Mouse (Mus musculus): Measurements from ENCODE around the gene Aqp3.
"Not testable (repeated sequence)": the region's sequence is repeated elsewhere in the genome, so short reads cannot be mapped to it uniquely, and the experiment has no call there.

The Aqp3 gene

GRCm38 (mm10) chr4:41102901-41103300 is 4.9 kb upstream of the Aqp3 start:
- DNase-seq (ENCODE audit: low read depth), result no peak

- DNase-seq (ENCODE audit: low read depth), result no peak
Measured at GRCm38 (mm10) chr4:41100986-41101385, 3.0 kb upstream of the Aqp3 start.

GRCm38 (mm10) chr4:41098577-41098951 is 581 bp upstream of the Aqp3 start:
- no peak for DNase-seq (ENCODE audit: low read depth)

GRCm38 (mm10) chr4:41097381-41097780 is 602 bp downstream of the Aqp3 start:
- DNase-seq (ENCODE audit: low read depth), result peak; percentile 8

GRCm38 (mm10) chr4:41096794-41097193 is 1.2 kb downstream of the Aqp3 start:
- DNase-seq (ENCODE audit: low read depth), result no peak

- DNase-seq (ENCODE audit: low read depth), result no peak
Measured at GRCm38 (mm10) chr4:41096169-41096568, 1.8 kb downstream of the Aqp3 start.

GRCm38 (mm10) chr4:41094361-41094760 is 3.6 kb downstream of the Aqp3 start:
- no peak for DNase-seq (ENCODE audit: low read depth)

- no peak for DNase-seq (ENCODE audit: low read depth)
Measured at GRCm38 (mm10) chr4:41092958-41093357, 5.0 kb downstream of the Aqp3 start.

DNA sequence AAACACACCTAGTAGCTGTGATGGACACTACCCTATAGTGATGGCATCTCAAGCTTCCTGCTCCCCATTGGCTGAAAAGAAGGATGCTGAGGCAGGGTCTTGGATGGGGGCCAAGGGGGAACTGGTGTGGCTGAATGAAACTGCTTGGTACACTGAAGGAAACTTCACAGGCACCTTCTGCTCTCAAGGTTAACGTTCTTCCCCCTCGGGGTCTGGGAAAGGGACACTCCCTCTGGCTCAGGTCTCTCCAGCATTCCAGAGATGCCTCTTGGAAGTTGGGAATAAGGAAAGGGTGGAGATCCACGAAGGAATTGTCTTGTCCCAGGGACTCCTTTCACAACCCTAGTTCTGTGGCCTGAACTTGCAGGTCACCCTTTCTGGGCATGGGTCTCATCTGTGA is 6.6 kb downstream of the Aqp3 start:
- DNase-seq (ENCODE audit: low read depth), result no peak

GRCm38 (mm10) chr4:41089705-41090104 is 8.3 kb downstream of the Aqp3 start:
- DNase-seq (ENCODE audit: low read depth), result no peak

DNA sequence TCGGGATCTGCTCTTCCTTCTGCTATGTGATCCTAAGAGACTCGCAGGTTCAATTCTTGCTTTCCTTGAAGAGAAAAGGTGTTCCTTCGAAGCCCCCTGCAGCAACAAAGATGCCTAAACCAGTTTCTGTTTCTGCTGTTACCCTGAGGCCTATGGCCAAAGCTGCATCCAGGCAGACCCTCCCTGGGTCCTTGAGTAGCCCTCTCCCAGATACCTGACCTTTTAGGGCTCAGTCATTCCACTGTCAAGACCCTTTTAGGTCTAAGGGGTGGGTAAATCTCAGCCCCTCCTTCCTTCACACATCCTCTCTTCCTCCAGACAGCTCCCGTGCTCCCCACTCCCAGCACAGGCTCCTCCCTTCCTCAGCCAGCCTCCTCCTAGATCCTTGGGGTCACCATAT is 8.8 kb downstream of the Aqp3 start:
- DNase-seq (ENCODE audit: low read depth), result no peak

- DNase-seq (ENCODE audit: low read depth), result no peak
Measured at GRCm38 (mm10) chr4:41087459-41088298, 10.3 kb downstream of the Aqp3 start.

DNA sequence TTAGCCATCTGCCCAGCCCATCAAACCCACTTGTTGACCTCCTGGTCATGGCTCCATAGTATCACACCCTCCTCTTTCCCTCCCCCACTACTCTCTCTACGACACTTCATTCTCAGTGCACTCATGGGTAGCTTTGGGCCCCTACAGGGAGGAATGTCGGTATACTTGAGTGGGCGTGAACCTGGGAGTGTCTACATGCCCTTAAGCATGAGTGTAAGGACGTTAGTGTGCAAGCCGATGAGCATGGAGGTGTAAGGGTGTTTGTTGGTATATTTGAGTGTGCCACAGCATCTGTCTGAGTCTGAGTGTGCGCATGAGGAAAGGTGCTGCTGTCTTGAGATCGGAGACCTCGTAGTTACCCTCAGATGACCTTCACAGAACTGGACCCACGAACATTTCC is 11.0 kb downstream of the Aqp3 start:
- no peak for DNase-seq (ENCODE audit: low read depth)

GRCm38 (mm10) chr4:41084819-41085218 is 13.2 kb downstream of the Aqp3 start:
- no peak for DNase-seq (ENCODE audit: low read depth)

DNA sequence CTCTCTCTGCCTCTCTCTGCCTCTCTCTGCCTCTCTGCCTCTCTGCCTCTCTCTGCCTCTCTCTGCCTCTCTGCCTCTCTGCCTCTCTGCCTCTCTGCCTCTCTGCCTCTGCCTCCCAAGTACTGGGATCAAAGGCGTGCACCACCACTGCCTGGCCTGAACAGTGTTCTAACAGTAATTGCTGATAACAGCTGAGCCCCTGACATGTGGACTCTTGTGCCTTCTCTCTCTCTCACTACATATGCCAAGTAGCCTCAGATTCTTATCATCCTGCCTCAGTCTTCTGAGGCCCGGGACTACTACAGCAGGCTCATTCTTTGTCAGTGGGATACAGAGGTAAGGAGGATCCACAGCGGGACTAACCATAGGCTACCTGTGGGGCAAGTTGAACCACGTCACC is 15.2 kb downstream of the Aqp3 start:
- not testable (repeated sequence) for DNase-seq (ENCODE audit: low read depth)

GRCm38 (mm10) chr4:41081733-41082132 is 16.2 kb downstream of the Aqp3 start:
- DNase-seq (ENCODE audit: low read depth), result no peak

DNA sequence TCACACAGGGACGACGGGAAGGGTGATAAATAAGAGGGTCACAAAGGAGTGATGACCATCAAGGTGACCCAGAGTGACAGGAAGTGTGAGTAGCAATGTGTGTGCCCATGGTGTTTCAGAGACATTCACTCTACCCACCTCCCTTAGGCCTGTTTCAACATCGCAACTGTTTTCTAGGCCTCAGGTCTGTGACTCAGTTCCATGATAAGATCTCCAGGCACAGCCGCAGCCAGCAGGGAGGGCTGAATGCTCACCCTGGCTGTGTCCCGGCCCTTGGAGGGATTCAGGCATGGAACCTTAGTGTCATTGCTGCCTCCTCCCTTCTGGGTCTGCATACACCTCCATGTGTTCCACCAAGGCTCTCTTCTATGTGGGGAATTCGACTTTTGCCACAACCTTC is 19.3 kb downstream of the Aqp3 start:
- no peak for DNase-seq (ENCODE audit: low read depth)

DNA sequence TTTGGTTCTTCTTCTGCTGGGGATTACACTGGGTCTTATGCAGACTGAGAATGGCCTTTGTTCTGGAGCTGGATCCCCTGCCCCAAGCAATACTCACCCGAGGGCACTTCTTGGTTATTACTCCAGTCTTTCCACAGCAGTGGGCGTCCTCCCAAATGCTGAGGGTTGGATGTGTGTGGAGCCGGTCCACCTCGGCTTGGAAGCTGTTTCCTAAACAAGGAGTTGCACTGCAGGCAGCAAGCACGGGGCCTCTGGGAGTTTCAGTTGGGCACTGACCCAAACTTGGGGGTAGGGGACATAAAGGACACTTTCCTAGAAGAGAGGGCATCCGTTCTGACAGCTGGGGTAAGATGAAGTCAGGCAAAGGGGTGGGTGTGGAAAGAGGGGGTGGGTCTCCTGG is 23.5 kb downstream of the Aqp3 start:
- DNase-seq (ENCODE audit: low read depth), result no peak

- no peak for DNase-seq (ENCODE audit: low read depth)
Measured at GRCm38 (mm10) chr4:41073008-41073817, 24.8 kb downstream of the Aqp3 start.

DNA sequence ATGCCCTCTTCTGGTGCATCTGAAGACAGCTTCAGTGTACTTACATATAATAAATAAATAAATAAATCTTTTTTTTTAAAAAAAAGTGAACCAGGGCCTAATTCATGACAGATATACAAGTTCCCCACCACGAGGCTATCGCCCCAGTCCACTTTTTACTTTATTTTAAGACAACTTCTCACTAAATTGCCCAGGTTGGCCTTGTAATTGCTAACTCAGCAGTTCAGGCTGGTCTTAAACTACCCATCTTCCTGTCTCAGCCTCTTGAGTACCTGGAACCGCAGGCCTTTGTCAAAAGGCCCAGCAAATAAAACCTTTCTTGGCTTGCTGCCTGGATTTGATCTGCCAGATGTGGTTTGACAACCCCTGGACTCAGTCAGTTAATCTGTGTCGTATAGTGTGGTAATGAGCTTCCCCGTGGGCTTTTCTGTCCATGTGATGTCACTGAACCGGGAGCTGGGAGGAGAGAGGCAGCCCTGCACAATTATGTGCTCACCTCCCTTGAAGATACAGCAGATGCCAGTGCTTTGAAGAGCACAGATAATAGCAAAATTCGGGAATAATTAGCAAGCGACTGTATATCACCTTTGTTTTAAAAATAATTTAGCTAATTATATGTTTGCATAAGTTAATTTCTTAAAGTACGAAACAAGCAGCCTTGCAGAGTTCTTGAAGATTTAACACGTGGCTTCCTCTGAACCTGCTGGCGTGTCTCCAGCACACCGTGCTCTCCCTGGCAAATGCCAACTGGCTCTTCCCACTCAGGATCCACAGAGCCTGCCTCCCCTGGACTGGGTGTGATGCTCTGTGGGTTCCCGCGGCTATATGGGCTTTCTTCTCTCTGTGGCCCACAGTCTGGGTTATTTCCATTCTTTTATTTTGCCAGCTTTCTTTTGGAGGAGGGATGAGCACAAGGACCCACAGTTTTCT is 26.2 kb downstream of the Aqp3 start:
- no peak for DNase-seq (ENCODE audit: low read depth)

GRCm38 (mm10) chr4:41065196-41065595 is 32.8 kb downstream of the Aqp3 start:
- no peak for DNase-seq (ENCODE audit: low read depth)
